Mouse (Mus musculus) splenic B cell, adult 2 months (primary cell): ENCODE data around the gene Dppa4.
"Not testable (repeated sequence)": the region's sequence is repeated elsewhere in the genome, so short reads cannot be mapped to it uniquely, and the experiment has no call there.

ENCODE experiments used
- DNase-seq: peaks from one replicate; pipeline ENCODE4 v3.0.0-alpha.2; 2011; ENCODE audit warnings: low read depth, low spot score
- H3K27me3 ChIP-seq: 2 replicates; pipeline ENCODE4 v1.6.1; 2012; ENCODE audit warnings: mild to moderate bottlenecking, low read length, moderate library complexity, mixed read lengths; ENCODE audit not compliant: control insufficient read depth, poor library complexity, insufficient read depth, severe bottlenecking
- H3K36me3 ChIP-seq: 2 replicates; pipeline ENCODE4 v1.6.1; 2012; ENCODE audit warnings: mild to moderate bottlenecking, low read length, moderate library complexity, mixed read lengths; ENCODE audit not compliant: control insufficient read depth, poor library complexity, insufficient read depth, severe bottlenecking

Gene Dppa4

DNA sequence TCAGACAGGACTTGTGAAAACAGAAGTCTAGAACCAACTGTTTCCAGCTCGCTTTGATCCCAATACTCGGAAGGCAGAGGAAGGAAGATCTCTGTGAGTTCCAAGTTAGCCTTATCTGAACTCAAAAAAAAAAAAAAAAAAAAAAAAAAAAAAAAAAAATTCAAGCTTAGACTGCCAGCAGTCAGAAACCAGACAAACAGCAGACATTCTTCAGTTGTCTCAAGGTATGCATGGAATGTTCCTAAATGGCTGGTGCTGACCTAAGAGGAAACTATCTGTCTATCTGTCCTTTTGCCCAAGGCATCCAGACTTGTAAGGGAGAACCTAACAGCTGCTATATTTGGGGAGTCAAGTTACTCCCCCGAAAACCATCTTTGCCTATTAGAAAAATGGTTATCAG is 20.4 kb downstream of the Dppa4 start:
- no peak for DNase-seq
- no peaks in the 10 kb centered on the region; the same call in 1 of the 2 replicates for H3K27me3 ChIP-seq
- H3K36me3 ChIP-seq: no peaks in the 10 kb centered on the region

DNA sequence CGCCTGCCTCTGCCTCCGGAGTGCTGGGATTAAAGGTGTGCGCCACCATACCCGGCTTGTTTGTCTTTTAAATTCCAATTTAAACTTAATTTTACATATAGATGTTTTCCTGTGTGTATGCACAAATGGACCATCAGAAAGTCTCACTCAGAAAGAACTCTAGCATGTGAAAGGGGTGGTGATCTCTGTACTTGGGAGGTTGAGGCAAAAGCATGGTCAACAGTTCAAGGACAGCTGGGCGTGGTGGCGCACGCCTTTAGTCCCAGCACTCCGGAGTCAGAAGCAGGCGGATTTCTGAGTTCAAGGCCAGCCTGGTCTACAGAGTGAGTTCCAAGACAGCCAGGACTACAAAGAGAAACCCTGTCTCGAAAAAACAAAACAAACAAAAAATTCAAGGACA is 25.4 kb downstream of the Dppa4 start:
- not testable (repeated sequence) for H3K27me3 ChIP-seq, H3K36me3 ChIP-seq, DNase-seq

- DNase-seq: no peak
- Histone ChIP-seq H3K27me3 (no peaks in the 10 kb centered on the region; the same call in 1 of the 2 replicates), H3K36me3 (no peaks in the 10 kb centered on the region)
Measured at GRCm38 (mm10) chr16:48309912-48310630, 26.5 kb downstream of the Dppa4 start.

DNA sequence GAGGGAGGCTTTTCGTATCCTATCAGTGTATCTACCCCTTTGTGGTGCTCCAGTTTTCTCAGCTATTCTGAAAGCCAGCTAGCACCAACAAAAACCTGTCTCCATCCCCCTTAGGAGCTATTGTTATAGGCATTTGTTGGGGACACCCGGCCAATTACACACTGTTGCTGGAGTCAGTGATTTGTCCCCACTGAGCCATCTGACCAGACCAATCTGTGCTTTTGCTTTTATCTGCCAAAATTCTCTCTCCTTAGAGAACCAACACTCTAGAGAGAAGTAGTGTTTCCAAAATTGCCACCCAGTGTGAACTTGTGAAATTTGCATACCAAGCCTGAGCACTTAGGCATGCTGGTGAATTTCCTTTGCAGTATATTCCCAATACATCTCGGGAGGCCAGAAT is 31.8 kb downstream of the Dppa4 start:
- no peak for DNase-seq
- no peaks in the 10 kb centered on the region for H3K36me3 ChIP-seq

DNA sequence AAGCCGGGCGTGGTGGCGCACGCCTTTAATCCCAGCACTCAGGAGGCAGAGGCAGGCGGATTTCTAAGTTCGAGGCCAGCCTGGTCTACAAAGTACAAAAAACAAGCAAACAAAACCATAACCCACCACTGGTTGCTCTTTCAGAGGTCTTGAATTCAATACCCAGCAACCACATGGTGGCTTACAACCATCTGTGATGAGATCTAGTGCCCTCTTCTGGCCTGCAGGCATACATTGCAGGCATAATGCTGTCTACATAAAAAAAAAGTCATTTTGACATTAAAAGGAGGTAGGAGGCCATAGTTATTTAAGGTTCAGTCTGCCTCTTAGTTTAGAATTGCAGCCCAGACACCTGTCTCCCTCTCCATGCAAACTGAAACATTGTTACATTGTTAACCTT is 37.2 kb downstream of the Dppa4 start:
- no peaks in the 10 kb centered on the region for H3K36me3 ChIP-seq
- no peak for DNase-seq
- no peaks in the 10 kb centered on the region for H3K27me3 ChIP-seq

More for the DNA sequence above, 31.8 kb downstream of the Dppa4 start:
- no peaks in the 10 kb centered on the region for H3K27me3 ChIP-seq

DNA sequence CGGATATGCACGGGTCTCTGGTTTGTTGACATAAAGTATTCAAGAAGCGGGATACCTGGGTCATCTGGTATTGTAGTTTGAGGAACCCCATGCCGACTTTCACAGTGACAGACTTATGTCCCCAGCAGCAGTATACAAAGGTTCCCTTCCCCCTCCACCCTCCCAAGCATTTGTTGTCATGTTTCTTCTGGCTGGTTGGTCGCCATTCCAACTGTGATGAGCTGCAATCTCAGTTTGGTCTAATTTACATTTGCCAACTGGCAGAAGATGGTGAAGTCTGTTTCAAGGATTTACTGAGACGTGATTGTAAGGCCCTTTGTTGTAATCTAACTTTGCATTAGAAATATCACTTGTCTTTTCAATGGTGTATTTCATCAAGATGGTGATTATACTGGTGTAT is 39.6 kb downstream of the Dppa4 start:
- H3K36me3 ChIP-seq: no peaks in the 10 kb centered on the region
- no peaks in the 10 kb centered on the region for H3K27me3 ChIP-seq
- no peak for DNase-seq

DNA sequence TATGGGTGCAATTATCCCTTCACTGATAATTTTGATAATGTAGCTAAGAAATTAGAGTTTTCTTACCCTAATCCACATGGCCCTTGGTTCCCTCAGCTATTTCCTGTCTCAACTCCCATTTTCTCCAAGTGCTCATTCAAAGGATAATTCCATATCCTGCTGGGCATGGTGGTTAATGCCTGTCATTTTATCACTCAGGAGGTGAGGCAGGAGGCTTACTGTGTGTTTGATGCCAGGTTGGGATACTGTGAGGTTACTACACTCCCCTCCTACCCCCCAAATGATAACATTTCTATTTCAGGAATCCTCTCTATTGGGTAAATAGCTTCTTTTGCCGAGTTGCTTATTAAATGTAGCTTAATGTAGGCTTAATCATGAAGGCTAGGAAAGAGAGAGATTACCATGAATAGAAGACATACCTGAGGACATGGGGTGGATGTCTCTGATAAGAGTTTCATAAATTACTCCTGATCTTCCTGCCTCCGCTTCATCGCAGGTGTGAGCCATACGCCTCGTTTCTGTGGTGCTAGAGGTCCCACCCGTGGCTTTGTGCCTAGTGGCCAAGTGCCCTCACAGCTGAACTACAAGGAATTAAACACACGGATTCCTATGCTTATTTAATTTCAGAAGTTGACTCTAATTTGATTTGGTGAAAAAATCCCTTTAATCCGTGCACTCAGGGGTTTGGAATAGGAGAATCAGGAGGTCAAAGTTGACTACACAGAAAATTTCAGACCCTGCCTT is 40.2 kb downstream of the Dppa4 start:
- Histone ChIP-seq H3K36me3 (no peaks in the 10 kb centered on the region), H3K27me3 (no peaks in the 10 kb centered on the region)
- no peak for DNase-seq

DNA sequence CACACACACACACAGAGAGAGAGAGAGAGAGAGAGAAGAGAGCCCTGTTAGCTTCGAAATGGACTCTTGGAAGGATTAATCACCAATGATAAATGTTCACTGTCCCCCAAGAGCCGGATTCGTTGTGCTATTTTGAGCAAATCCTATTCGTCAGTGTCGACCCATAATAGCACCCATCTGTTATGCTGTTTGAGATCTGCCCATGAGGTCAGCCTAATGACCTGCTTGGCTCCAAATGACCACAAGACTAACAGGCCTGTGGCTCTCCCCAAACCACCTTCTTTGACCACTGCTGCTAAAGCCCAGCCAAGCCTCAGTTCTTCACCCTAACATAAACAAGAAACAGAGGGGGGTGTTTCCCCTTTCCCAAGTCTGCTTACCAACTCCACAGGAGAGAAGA is 43.4 kb downstream of the Dppa4 start:
- no peaks in the 10 kb centered on the region for H3K36me3 ChIP-seq
- no peaks in the 10 kb centered on the region for H3K27me3 ChIP-seq
- no peak for DNase-seq

- no peaks in the 10 kb centered on the region for H3K36me3 ChIP-seq
Measured at GRCm38 (mm10) chr16:48328420-48328819, 44.9 kb downstream of the Dppa4 start.

GRCm38 (mm10) chr16:48331822-48332221 is 48.3 kb downstream of the Dppa4 start:
- H3K36me3 ChIP-seq: no peaks in the 10 kb centered on the region
- DNase-seq: no peak
- H3K27me3 ChIP-seq: no peaks in the 10 kb centered on the region

More at GRCm38 (mm10) chr16:48328420-48328819, 44.9 kb downstream of the Dppa4 start:
- H3K27me3 ChIP-seq: no peaks in the 10 kb centered on the region
- DNase-seq: no peak

- Histone ChIP-seq H3K27me3 (no peaks in the 10 kb centered on the region), H3K36me3 (no peaks in the 10 kb centered on the region)
- no peak for DNase-seq
Measured at GRCm38 (mm10) chr16:48335326-48335725, 51.8 kb downstream of the Dppa4 start.
